Mouse (Mus musculus) embryonic fibroblast, embryonic 13.5 days (primary cell): ENCODE results near the gene Tecpr1. TPM values are rescaled to one million over a fixed set of nuclear protein-coding genes. Genes with fewer than 3 reads are reported as not detected.

Experiments
- H3K27ac ChIP-seq: 2 replicates; pipeline ENCODE4 v1.5.1; 2012; ENCODE audit warnings: low read length, control low read depth, inconsistent platforms; ENCODE audit not compliant: insufficient read depth
- H3K4me1 ChIP-seq: 2 replicates; pipeline ENCODE4 v1.6.1; 2011; ENCODE audit warnings: low read length; ENCODE audit not compliant: control insufficient read depth, insufficient read depth
- H3K4me3 ChIP-seq: 2 replicates; pipeline ENCODE4 v1.5.1; 2011; ENCODE audit warnings: mild to moderate bottlenecking, control low read depth, low read length; ENCODE audit not compliant: insufficient read depth
- CTCF ChIP-seq: IDR thresholded peaks from 2 replicates; pipeline ENCODE4 v1.5.1; 2011; ENCODE audit warnings: mild to moderate bottlenecking, control low read depth, low read length, moderate library complexity, borderline replicate concordance; ENCODE audit not compliant: insufficient read depth
- POLR2A ChIP-seq: IDR thresholded peaks from 2 replicates; pipeline ENCODE4 v1.6.1; 2011; ENCODE audit warnings: low read depth, mild to moderate bottlenecking, control low read depth, low read length, moderate library complexity
- polyA plus RNA-seq: library from polyadenylated mRNA; stranded (reverse); fragments of >200 nt; gene quantifications from 2 replicates; pipeline ENCODE4 v1.2.4, GENCODE M21; 2011; ENCODE audit warnings: low read depth; ENCODE audit not compliant: missing spikeins, insufficient read length

Gene Tecpr1
- polyA plus RNA-seq, 1 experiment = 15.7 TPM

DNA sequence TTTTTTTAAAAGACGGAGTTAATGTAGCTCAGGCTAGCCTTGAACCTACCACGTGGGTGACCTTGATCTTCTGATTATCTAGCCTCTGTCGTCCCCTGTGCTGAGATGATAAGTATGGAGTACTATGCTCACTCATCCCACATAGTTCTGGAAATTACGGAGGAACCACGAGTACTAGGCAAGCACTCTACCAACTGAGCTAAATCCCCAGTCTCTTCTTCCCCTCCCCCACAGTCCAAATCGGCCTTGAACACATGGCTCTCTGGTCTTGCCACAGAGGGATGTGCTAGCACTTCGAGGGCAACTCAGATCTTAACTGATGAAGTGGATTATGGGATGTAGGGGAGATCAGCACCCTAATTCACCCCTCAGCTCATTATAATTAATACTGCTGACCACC, 5.4 kb downstream of the Tecpr1 start:
- Histone ChIP-seq H3K27ac (no peak overlapping the region), H3K4me3 (no peak overlapping the region)
- no peak for TF ChIP-seq CTCF
- no peak for TF ChIP-seq POLR2A

DNA sequence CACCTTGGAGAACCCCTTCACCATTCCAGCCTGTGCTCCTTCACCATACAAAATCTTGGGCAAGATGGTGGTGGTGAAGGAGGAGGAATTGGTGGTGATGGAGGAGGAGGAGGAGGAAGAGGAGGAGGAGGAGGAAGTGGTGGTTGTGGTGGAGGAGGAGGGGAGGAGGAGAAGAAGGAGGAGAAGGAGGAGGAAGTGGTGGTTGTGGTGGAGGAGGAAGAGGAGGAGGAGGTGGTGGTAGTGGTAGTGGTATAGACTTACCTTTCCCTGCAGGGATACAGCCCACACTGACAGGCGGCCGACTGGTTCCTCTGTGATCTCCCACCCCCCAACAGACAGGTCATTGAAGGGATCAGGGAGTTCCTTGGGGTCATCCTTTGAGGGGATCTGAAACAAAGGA, 7.4 kb downstream of the Tecpr1 start:
- H3K4me3 ChIP-seq = no peak overlapping the region
- no peaks in the 10 kb centered on the region for H3K4me1 ChIP-seq
- H3K27ac ChIP-seq = no peak overlapping the region
- TF ChIP-seq CTCF (no peak), POLR2A (no peak)

More for the DNA sequence above, 5.4 kb downstream of the Tecpr1 start:
- no peaks in the 10 kb centered on the region for H3K4me1 ChIP-seq

DNA sequence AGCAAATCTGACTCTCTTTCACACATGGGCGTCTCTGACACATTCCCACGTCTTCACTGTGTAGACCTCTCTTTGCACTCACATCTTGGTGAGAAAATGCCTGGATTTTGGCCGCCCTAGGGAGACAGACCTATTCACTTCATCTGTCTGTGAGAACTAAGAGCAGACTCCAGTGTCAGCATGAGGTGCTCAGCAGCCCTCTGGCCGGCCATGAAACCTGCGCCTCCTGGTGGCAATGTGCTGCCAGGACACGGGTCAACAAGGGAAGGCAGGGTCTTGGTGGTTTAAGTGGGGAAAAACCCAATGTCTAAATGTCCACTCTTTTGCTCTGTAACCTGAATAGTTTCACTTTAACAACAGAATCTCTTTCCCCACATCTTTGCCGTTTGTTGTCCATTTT, 9.0 kb downstream of the Tecpr1 start:
- Histone ChIP-seq H3K27ac (no peak overlapping the region), H3K4me1 (no peaks in the 10 kb centered on the region), H3K4me3 (no peak overlapping the region)
- TF ChIP-seq POLR2A (no peak), CTCF (peak; percentile 93)

DNA sequence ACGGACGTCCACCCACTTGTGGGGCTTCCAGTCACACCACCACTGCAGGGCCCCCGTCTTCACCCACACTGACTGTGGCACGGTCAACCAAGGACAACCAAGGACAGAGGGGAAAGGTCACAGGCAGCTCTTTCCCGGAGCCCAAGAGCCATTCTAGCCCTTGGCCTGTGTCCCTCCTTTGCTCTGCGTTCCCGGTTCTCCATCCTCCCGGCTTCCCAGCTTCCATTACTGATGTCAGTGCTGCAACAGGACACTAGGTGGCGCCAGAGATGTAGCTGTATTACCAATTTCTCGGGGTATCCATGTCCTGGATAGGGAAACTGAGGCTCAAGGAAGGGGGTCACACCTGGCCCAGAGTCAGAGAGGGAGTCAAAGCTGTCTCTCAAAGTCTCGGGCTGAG, 15.9 kb downstream of the Tecpr1 start:
- no peak overlapping the region for H3K4me3 ChIP-seq
- TF ChIP-seq POLR2A (no peak), CTCF (peak; percentile 53; the same call in 1 of the 2 replicates)
- H3K27ac ChIP-seq = no peak overlapping the region
- H3K4me1 ChIP-seq = no peaks in the 10 kb centered on the region

DNA sequence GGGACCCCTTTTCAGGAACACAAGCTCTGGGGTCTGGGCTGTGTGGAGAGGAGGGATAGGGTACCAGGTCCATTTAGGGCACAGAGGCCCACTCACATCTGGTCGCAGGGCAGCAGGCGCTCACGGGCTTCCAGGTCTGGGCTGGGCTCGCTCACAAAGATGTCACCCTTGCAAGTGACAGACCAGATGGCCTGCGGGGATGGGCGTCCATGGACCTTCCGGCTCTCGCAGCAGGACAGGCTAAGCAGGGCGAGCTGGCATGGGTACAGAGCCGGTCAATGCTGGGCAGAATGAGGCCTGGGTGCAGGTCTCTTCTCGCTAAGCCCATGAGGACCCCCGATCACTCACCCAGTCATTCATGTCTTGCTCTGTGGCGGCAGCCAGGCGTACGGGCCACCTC, 17.3 kb downstream of the Tecpr1 start:
- TF ChIP-seq CTCF (no peak), POLR2A (no peak)
- Histone ChIP-seq H3K27ac (no peak overlapping the region), H3K4me3 (no peak overlapping the region), H3K4me1 (no peaks in the 10 kb centered on the region)

DNA sequence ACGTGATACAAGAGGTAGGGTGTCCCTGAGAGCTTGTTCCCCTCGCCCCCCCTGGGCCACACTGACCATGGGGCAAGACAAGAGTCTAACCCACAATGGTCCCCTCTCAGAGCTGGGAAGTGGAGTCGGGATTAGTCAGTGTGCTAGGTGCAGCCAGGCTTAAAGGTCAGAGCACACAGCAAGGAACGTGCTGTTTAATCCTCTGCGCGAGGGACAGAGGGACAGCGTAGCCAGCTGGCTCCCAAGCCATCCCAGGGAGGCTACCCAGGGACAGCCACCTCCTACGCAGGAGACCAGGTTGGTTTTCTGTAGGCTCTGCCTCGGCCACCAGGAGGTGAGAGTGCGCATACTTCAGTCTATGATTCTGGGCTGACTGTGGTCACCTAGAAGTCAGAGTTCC, 18.5 kb downstream of the Tecpr1 start:
- no peak overlapping the region for H3K4me3 ChIP-seq
- no peak overlapping the region for H3K27ac ChIP-seq
- TF ChIP-seq CTCF = no peak
- no peak for TF ChIP-seq POLR2A
- no peaks in the 10 kb centered on the region for H3K4me1 ChIP-seq

DNA sequence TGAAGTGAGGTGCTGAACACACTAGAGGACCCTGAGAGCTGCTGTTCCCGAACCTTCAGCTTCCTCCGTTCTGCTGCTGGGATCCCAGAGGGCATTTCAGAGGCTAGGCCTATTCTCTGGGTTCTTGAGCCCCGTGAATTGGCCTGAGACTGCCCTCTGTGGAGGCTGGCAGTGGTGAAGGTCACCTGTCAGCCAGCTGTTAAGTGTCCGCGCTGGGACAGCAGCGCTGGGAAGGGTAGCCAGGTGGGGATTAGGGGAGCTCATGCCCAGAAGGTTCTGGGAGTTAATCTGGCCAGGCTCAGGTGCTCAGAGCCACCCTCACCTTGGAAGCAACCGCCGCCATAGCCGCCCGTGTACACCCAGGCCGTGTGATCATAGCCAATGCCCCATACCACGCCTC, 19.1 kb downstream of the Tecpr1 start:
- Histone ChIP-seq H3K27ac (no peak overlapping the region), H3K4me1 (no peaks in the 10 kb centered on the region), H3K4me3 (no peak overlapping the region)
- TF ChIP-seq CTCF = no peak
- TF ChIP-seq POLR2A = no peak

DNA sequence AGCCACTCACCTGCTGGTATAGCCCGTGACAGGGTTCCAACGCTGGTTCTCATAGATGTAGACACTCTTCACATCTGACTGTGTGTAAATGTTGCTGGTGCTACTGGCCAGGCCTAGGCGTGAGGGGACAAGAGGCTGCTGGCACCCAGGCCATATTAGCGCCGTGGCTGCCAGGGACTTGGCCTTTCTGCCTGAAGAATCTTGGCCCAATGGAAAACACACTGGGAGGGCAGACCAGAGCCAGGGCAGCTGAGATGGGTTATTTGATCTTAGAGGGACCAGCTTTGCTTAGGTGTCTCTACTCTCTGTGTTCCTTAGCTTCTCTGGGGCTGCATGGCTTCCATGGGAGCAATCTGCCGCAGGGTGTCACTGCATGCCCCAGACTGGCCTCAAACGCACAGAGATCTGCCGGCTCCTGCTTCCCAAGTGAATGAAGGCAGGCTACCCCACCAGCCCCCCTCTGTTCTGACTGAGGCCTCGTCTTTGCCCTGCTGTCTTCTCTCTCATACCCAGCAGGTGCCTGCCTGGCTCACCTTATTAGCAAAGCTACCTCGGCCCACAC, 19.9 kb downstream of the Tecpr1 start:
- TF ChIP-seq POLR2A (no peak), CTCF (no peak)

DNA sequence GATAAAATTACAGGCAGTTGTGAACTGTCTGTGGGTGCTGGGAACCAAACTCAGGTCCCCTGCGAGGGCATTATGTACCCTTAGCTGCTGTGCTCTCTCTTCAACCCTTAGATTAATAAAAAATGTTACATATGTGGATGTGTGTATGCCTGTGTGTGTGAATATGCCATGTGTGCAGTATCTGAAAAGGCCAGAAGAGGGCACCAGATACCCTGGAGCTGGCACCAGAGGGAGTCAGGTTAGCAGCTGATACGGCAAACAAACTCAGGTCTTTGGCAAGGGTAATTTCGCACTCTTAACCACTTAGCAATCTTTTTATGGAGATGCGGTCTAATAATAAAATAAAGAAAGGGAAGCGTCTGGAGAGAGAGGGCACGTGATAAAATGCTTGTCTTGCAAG, 21.0 kb downstream of the Tecpr1 start:
- no peak for TF ChIP-seq POLR2A
- no peak for TF ChIP-seq CTCF
- no peaks in the 10 kb centered on the region for H3K4me1 ChIP-seq
- H3K27ac ChIP-seq = no peak overlapping the region
- H3K4me3 ChIP-seq = no peak overlapping the region

More for the DNA sequence above, 19.9 kb downstream of the Tecpr1 start:
- H3K4me1 ChIP-seq = no peaks in the 10 kb centered on the region
- H3K4me3 ChIP-seq = no peak overlapping the region
- no peak overlapping the region for H3K27ac ChIP-seq

DNA sequence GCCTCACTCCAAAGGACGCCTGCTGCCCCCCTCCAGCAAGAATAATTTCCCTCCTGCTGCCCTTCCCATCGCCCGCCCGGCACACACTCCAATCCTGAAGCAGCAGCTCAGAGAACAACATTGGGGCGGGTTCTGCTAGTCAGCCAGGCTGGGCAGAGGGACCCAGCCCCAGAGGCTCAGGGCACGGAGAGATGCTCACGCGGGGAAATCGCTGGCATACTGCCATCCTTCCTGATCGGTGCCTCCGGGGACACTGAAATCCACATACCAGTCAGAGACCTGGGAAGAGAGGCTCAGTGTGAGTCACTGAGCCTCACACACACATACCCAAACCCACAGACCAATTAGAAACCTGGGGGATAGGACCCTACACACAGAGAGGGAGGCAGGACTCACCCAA, 22.8 kb downstream of the Tecpr1 start:
- TF ChIP-seq CTCF (no peak), POLR2A (no peak)
- Histone ChIP-seq H3K4me3 (no peak overlapping the region), H3K27ac (no peak overlapping the region), H3K4me1 (no peaks in the 10 kb centered on the region)

DNA sequence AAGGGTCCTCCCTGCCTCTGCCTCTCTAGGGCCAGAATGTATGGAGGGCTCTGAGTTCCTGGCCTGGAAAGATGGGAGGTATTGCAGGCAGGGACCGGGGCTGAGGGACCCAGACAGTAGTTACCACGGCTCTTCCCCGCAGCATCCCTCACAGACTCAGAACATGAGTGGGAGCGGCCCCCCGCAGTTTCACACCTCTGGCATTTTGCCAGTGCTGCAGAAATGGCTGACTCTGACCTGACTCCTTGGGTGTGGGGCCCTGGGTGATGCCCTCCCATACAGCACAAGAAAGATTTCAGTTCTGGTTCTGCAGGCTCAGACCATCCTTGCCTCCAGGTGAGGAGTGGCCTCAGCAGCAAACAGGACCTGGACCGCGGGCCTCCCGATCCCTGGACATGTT, 27.8 kb downstream of the Tecpr1 start:
- H3K4me1 ChIP-seq = no peaks in the 10 kb centered on the region

More for the DNA sequence above, 27.8 kb downstream of the Tecpr1 start:
- H3K4me3 ChIP-seq = no peak overlapping the region
- no peak overlapping the region for H3K27ac ChIP-seq
- TF ChIP-seq POLR2A (no peak), CTCF (no peak)
